Mouse (Mus musculus) gonadal fat pad, adult 2 months (tissue): Measurements from ENCODE around the gene 3110082I17Rik. TPM values are rescaled to one million over a fixed set of nuclear protein-coding genes. Genes with fewer than 3 reads are reported as not detected.
"Not testable (repeated sequence)": the region's sequence is repeated elsewhere in the genome, so short reads cannot be mapped to it uniquely, and the experiment has no call there.

ENCODE experiments used
- DNase-seq: peaks from one replicate; pipeline ENCODE4 v3.0.0-alpha.2; 2012; ENCODE audit warnings: low read depth
- polyA plus RNA-seq: library from polyadenylated mRNA; depleted of rRNA; stranded (reverse); fragments of >200 nt; gene quantifications from 2 replicates; pipeline ENCODE4 v1.2.3, GENCODE M21; 2012

3110082I17Rik gene
- polyA plus RNA-seq, 1 experiment, result 13.1 TPM

DNA sequence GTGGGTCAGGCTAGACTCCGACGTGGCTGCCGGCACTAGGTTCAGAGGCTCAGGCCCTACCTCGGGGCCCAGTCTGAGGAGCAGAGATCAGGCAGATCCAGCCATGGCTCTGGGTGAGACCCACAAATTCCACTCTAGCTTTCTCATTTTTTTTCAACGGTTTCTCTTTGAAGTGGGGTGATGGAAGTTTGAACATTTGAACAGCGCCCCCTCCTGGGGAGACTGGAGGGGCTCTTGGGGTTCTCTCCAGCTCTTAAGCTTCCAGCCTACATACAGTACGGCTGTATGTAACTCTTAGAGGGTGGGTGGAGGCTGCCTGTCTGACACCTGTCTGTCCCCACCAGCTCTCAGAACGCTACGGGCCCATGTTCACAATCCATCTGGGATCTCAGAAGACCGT is 106.8 kb downstream of the 3110082I17Rik start:
- no peak for DNase-seq

GRCm38 (mm10) chr5:139352317-139352716 is 108.0 kb downstream of the 3110082I17Rik start, which contains the start of gene Cyp2w1:
TSS of gene Cyp2w1 (plus strand) at chr5:139352617.
- DNase-seq, result no peak

- no peak for DNase-seq
Measured at GRCm38 (mm10) chr5:139351628-139352027, 108.7 kb downstream of the 3110082I17Rik start.

DNA sequence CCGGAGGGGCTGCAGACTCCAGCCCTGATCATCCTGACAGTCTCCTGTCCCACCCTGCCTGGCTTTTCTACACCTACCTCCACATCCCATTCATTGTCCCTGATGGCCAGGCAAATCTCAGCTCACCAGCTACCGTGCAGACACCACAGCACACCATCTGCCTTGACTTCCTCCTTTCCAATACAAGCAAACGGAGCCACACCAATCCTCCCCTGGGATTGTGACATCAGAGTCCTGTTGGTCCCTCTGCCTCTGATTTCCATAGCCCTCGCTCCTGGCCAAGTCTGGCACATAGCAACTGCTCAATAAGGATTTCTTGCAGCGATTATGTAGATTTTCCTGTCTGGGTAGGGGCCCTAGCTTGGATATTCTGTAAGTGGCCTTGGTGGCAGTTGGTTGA is 109.2 kb downstream of the 3110082I17Rik start, which contains the start of gene Cox19:
TSS of gene Cox19 (minus strand) at position 285 of the 400 bp plus-strand sequence.
- no peak for DNase-seq

DNA sequence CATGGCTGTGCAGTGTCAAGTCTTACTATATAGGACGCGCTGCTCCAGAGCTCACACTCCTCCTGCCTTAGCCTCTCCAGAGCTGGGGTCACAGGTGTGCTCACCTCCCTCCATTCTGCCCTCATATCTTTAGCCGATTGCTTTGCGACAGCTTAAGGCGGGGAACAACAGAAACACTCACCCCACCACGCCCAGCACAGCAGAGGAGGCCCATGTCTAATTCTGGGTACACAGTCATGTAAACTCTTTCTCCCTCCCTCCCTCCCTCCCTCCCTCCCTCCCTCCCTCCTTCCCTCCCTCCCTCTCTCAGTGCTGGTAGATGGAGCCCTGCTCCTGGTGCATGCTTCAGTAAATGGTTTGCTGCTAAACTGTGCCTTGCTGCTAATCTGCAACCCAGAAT is 110.6 kb downstream of the 3110082I17Rik start:
- DNase-seq, result no peak

DNA sequence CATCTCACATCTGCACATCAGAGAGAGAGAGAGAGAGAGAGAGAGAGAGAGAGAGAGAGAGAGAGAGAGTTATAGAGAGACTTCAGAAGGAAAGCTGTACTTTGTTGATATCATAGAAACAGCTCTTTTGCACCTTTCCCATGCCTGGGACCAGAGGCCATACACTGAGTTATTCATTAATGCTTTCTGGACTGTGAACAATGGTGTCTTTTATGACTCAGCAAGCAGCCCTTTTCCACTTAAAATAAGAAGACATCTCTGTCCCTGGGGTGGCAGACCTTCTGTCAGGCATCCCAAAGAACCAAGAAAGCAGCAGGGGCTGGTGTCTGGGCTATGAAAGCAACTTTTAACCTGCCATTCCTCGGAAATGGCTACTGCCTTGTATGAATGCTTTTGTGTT is 113.1 kb downstream of the 3110082I17Rik start:
- no peak for DNase-seq

- no peak for DNase-seq
Measured at GRCm38 (mm10) chr5:139345364-139345714, 115.0 kb downstream of the 3110082I17Rik start.

DNA sequence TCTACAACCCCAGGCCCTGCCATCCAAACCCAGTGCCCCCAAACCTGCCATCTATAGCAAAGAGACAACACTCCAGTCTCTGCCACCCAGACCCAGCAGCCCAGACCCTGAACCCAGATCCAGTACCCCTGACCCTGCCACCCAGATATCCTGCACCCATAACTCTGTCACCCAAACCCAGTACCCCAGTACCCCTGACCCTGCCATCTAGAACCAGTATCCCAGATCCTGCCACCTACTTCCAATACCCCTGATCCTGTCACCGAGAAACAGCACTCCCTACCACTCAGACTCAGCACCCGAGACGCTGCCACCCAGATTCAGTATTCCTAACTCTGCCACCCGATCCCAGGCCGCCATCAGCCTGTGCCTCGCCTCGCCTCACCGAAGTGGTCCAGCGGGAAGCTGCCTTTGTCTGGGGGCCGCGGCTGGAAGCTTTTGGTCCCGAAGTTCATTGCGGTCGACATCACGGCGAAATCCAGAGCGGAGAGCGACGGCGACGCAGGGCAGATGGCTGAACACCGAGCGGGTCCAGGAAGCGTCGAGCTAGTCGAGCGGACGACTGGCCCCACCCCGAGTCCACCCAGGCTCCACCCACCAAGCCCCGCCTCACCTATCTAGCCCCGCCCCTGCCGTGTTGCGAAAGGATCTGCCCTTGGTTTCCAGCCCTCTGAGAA is 115.5 kb downstream of the 3110082I17Rik start:
- DNase-seq, result no peak

- no peak for DNase-seq
Measured at GRCm38 (mm10) chr5:139344021-139344686, 116.2 kb downstream of the 3110082I17Rik start.

GRCm38 (mm10) chr5:139338891-139339290 is 121.4 kb downstream of the 3110082I17Rik start:
- no peak for DNase-seq

DNA sequence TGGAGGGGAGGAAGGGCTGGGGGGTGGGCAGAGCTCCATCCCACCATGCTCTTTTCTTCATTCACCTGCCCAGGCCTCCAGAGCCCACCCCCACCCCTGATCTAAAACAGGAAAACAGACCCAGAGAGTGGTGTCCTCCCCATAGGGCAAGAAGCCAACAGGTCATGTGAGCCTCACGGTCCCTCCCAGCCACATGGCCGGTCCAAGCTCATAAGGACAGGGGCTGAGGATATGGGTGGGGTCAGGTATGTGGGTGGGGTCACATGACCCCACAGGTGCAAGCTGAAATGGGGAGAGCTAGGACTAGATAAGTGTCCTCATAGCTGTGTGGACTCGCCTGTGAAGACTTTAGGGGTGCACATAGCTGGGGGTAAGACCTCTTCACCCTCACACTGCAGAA is 121.9 kb downstream of the 3110082I17Rik start:
- DNase-seq, result no peak

GRCm38 (mm10) chr5:139337826-139338370 is 122.4 kb downstream of the 3110082I17Rik start:
- no peak for DNase-seq

DNA sequence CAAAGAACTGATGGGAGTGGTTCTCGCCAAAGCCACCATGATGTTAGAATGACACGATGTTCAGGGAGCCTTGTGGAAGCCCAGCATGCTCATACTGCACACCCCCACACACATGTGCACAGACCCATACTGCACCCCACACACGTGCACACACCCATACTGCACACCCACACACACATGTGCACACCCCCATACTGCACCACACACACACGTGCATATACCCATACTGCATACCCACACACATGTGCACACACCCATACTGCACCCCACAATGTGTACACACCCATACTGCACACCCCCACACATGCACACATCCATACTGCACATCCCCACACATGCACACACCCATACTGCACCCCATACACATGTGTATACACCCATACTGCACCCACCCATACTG is 124.7 kb downstream of the 3110082I17Rik start:
- DNase-seq, result no peak

- not testable (repeated sequence) for DNase-seq
Measured at GRCm38 (mm10) chr5:139334394-139334793, 125.9 kb downstream of the 3110082I17Rik start.

DNA sequence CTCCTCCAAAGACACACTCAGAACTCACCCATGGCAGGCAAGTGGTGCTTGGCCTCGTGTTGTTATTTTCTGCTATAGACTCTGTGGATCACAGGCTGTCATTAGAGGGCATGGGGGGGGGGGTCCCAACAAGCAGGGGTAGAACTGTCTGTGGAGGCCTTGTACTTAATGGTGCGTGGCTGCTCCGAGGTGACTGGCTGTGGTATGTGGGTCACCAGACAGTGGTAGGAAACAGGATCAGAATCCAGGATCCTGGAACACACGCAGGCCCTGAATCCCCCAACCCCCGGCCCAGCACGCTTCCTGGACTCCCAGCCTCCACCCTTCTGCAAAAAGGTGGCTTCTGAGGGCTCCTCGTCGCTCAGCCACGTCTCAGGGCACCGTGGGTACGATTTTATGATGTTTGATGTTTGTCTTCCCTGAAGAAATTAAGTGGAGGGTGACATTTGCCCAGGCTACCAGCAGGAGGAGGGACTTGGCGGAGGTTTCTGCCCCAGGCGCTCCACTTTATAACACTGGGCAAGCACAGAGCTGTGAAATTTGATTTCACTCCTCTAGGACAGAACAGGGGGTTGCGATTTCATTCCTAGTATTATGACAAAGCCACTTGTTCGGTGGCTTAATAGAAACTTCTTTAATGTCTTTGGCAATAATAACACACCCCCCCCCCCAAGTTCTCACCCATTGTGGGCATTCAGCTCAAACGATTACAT is 126.9 kb downstream of the 3110082I17Rik start:
- no peak for DNase-seq

- DNase-seq, result no peak
Measured at GRCm38 (mm10) chr5:139332590-139333272, 127.6 kb downstream of the 3110082I17Rik start.

- DNase-seq, result no peak
Measured at GRCm38 (mm10) chr5:139331742-139332141, 128.6 kb downstream of the 3110082I17Rik start.

- DNase-seq, result no peak
Measured at GRCm38 (mm10) chr5:139330766-139331165, 129.6 kb downstream of the 3110082I17Rik start.

- DNase-seq, result no peak
Measured at GRCm38 (mm10) chr5:139327634-139328020, 132.7 kb downstream of the 3110082I17Rik start.

- DNase-seq, result no peak
Measured at GRCm38 (mm10) chr5:139326986-139327633, 133.2 kb downstream of the 3110082I17Rik start.

DNA sequence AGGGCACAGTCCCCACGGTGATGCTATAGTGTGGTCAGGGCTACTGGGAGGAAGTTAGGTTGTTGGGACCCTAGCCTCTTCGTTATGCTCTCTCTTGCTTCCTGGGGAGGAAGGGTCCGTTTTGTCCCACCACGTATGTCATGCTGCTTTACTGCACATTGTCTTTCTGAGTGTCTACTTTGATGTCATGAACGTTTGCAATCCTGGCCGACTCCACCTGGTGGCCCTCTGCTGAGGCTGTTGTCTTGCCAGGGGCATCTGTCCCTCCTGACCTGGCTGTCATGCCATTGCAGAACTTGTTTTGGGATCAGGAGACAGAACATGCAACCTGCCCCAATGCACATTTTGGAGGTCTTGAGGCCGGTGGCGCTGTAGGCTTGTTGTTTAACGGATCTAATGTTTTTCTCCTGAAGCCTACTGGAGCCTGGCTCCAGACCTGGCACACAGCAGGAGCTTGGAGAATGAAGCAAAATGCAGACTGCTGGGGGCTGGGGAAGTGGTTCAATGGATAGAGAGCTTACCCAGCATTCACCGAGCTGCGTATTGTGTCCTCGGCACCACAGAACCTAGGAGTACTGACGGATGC is 134.1 kb downstream of the 3110082I17Rik start:
- no peak for DNase-seq
